Mouse (Mus musculus) large intestine, adult 2 months (tissue): ENCODE results near the gene Entpd2. TPM values are rescaled to one million over a fixed set of nuclear protein-coding genes. Genes with fewer than 3 reads are reported as not detected.
"Not testable (repeated sequence)": the region's sequence is repeated elsewhere in the genome, so short reads cannot be mapped to it uniquely, and the experiment has no call there.

ENCODE experiments used
- DNase-seq: peaks from one replicate; pipeline ENCODE4 v3.0.0-alpha.2; 2012; ENCODE audit warnings: low read depth, low spot score
- WGBS: fragments of 180-500 bp; shearing (Covaris S2); methylation state at CpG from one replicate; pipeline ENCODE4 v1.1.7; 2018; 5-methylcytosine and 5-hydroxymethylcytosine counted together
- polyA plus RNA-seq: library from polyadenylated mRNA; depleted of rRNA; stranded (reverse); fragments of >200 nt; gene quantifications from 2 replicates; pipeline ENCODE4 v1.2.3, GENCODE M21; 2012

The Entpd2 gene
- polyA plus RNA-seq, 1 experiment, result 36.7 TPM

GRCm38 (mm10) chr2:25384492-25384891 is 11.2 kb upstream of the Entpd2 start:
- 61% methylated on average over 5 of the region's 5 CpGs for WGBS
- DNase-seq, result no peak

GRCm38 (mm10) chr2:25391266-25391665 is 4.4 kb upstream of the Entpd2 start:
- 79% methylated on average over 5 of the region's 5 CpGs for WGBS

GRCm38 (mm10) chr2:25394281-25395221 is 1.1 kb upstream of the Entpd2 start:
- 46% methylated on average over 3 of the region's 3 CpGs for WGBS
- DNase-seq, result no peak

More at GRCm38 (mm10) chr2:25391266-25391665, 4.4 kb upstream of the Entpd2 start:
- no peak for DNase-seq

DNA sequence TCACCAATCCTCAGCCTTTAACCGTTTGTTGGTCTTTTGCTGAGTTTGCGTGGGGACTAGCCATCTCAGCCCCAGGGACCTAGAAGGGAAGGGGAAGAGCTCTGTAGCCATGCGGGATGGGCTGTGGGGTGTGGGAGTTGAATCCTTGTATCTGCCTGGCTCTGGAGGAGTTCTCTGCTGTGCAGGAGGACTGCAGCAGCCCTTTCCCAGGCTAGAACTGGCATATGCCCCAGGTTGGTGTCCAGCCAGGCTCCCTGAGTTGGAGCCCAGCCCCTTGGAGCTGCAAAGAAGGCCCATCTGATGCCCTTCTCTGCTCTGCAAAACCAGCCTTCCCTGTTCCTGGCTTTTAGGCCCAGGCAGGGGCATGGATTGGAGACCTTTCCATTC is 916 bp downstream of the Entpd2 start:
- DNase-seq, result no peak
- 59% methylated on average over 3 of the region's 3 CpGs for WGBS

GRCm38 (mm10) chr2:25397010-25397409 is 1.3 kb downstream of the Entpd2 start:
- WGBS, result 83% methylated on average over 1 of the region's 1 CpGs
- DNase-seq, result no peak

DNA sequence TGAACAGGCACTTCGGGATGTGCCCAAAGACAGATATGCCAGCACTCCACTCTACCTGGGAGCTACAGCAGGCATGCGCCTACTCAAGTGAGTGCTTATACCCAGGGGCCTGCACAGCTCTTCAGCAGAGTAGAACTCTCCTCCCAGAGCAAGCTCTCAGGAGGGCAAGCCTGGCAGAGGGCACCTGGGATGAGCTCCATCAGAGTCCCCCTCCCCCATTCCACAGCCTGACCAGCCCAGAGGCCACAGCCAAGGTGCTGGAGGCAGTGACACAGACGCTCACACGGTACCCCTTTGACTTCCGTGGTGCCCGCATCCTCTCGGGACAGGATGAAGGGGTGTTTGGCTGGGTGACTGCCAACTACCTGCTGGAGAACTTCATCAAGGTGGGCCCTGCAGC is 2.4 kb downstream of the Entpd2 start:
- WGBS, result 97% methylated on average over 7 of the region's 7 CpGs
- no peak for DNase-seq

DNA sequence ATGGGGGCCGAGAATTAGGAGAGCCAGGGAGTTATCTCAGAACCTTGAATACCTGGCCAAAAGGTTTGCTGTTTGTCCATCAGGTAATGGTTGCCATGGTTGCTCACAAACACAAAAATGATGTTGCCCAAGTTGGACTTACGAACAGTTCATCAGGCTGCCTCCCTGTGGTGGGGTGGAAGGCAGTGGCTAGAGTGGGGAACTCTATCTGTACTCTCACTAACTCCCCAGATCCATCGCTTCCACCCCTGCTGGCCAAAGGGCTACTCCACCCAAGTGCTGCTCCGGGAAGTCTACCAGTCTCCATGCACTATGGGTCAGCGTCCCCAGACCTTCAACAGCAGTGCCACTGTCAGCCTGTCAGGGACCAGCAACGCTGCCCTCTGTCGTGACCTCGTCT is 3.4 kb downstream of the Entpd2 start, which contains the start of gene Npdc1:
Gene Npdc1 (plus strand): TSS at position 301 of the 400 bp plus-strand sequence.
- DNase-seq, result no peak
- WGBS, result 82% methylated on average over 8 of the region's 8 CpGs

DNA sequence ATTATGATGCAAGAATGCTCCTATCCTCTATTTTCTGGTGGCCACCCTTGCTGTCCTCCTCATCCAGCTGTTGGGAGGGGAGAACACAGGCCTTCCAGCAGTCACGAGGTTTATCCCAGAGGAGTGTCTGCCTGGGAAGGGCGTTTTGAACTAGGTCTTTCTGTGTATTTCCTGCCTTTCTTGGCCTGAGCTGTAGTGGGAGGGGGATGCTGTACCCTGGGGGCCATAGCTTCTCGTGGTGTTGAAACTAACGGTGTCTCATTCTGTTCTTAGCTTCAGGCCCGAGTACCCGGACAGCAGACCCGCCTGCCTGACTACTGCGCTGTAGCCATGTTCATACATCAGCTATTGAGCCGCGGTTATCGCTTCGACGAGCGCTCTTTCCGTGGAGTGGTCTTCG is 4.6 kb downstream of the Entpd2 start:
- 29% methylated on average over 16 of the region's 16 CpGs for WGBS
- no peak for DNase-seq

GRCm38 (mm10) chr2:25400764-25401163 is 5.1 kb downstream of the Entpd2 start:
- no peak for DNase-seq
- WGBS, result 4% methylated on average over 17 of the region's 17 CpGs

GRCm38 (mm10) chr2:25402377-25402971 is 6.8 kb downstream of the Entpd2 start:
- 4% methylated on average over 13 of the region's 13 CpGs for WGBS
- peak; percentile 76 for DNase-seq

- peak; percentile 53 for DNase-seq
- WGBS, result 2% methylated on average over 54 of the region's 54 CpGs
Measured at GRCm38 (mm10) chr2:25402972-25403601, 7.4 kb downstream of the Entpd2 start.

GRCm38 (mm10) chr2:25403994-25404393 is 8.3 kb downstream of the Entpd2 start:
- no peak for DNase-seq
- 86% methylated on average over 4 of the region's 4 CpGs for WGBS

GRCm38 (mm10) chr2:25408908-25409307 is 13.2 kb downstream of the Entpd2 start:
- WGBS, result 90% methylated on average over 10 of the region's 10 CpGs
- no peak for DNase-seq

- DNase-seq, result not testable (repeated sequence)
Measured at GRCm38 (mm10) chr2:25413436-25413835, 17.8 kb downstream of the Entpd2 start.

DNA sequence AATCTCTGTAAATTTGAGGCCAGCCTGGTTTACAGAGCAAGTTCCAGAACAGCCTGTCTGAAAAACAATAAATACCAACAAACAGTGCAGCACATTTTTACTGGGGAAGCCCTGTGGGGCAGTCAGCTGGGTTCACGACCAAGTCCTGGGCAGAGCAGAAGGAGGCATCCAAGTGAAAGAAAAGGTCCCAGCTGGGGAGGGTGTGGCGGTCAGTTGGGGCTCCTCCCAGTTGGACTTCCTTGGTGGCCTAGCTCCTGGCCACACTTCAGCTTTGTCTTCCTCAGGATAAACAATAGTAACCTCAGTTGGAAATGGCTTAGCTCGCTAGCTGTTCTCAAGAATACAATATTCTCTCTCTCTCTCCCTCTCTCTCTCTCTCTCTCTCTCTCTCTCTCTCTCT is 21.8 kb downstream of the Entpd2 start:
- WGBS, result 10% methylated on average over 3 of the region's 3 CpGs

DNA sequence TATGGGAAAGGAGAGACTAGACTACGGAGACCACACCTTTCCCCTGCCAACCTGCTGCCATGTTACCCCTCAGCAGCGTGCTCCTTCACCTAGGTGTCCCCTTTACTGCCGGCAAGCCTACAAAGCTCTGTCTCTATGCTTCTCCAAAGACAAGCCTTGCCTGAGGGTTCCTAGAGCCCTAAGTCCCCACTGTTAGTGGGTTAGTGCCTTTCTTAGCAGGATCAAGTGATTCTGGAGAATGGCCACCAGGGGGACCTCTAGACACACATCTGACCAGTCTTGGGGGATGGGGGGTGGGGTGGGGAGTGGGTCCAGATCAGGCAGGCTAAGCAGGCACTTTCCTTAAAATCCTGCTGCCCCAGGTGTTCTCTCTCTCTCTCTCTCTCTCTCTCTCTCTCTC is 26.2 kb downstream of the Entpd2 start:
- 25% methylated on average over 3 of the region's 3 CpGs for WGBS
- no peak for DNase-seq

More for the DNA sequence above, 21.8 kb downstream of the Entpd2 start:
- no peak for DNase-seq

- no peak for DNase-seq
- WGBS, result 44% methylated on average over 17 of the region's 17 CpGs
Measured at GRCm38 (mm10) chr2:25422587-25423410, 27.1 kb downstream of the Entpd2 start, which contains the start of gene Fut7. Gene Fut7 (plus strand): TSS chr2:25423267.

DNA sequence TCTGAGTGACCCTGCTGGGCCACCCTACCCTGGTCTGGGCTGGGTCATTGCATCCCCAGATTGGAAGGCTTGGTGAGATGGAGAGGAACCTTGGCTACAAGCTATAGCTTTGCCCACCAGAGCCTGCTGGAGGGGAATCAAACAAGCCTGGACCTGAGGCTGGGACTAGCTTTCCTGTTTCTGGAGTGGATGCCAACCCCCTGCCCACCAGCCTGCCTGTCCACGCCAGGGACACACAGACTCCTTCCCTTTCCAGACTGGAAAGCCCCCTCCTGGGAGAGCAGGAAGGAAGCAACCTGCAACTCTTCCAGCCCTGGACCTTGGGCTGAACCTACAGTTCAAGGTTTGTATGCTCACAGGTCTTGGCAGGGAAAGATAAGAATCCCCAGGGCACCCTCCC is 28.0 kb downstream of the Entpd2 start:
- WGBS, result 73% methylated on average over 1 of the region's 1 CpGs

DNA sequence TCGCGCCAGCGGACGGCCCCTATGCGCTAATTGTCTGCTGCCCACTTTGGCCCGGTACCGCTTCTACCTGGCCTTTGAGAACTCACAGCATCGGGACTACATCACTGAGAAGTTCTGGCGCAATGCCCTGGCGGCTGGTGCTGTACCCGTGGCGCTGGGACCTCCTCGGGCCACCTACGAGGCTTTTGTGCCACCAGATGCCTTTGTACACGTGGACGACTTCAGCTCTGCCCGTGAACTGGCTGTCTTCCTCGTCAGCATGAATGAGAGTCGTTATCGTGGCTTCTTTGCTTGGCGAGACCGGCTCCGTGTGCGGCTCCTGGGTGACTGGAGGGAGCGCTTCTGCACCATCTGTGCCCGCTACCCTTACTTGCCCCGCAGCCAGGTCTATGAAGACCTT is 29.8 kb downstream of the Entpd2 start:
- no peak for DNase-seq
- WGBS, result 50% methylated on average over 27 of the region's 27 CpGs

More for the DNA sequence above, 28.0 kb downstream of the Entpd2 start:
- DNase-seq, result no peak
